Mouse (Mus musculus) heart, postnatal 0 days (tissue): ENCODE data around the gene Cyth1. TPM values are rescaled to one million over a fixed set of nuclear protein-coding genes. Genes with fewer than 3 reads are reported as not detected.
A peak's percentile ranks its signal among the peaks of the same experiment; 100 is the strongest.

Experiments used
- ATAC-seq: fragments of 200-750 bp; cut with Nextera tagmentation; 2 replicates; pipeline ENCODE4 v1.8.0; 2017; ENCODE audit warnings: low read depth, moderate number of reproducible peaks, moderate library complexity; ENCODE audit not compliant: insufficient read depth
- DNase-seq: peaks from one replicate; pipeline ENCODE4 v3.0.0-alpha.2; 2016; ENCODE audit warnings: low spot score
- H3K27ac ChIP-seq: fragments of 300-500 bp; sonication (generic); 2 replicates; pipeline ENCODE4 v1.5.1; 2014; ENCODE audit warnings: low read depth, mild to moderate bottlenecking
- H3K27me3 ChIP-seq: fragments of 300-500 bp; sonication (generic); 2 replicates; pipeline ENCODE4 v1.6.1; 2014; ENCODE audit warnings: low read length, mixed read lengths; ENCODE audit not compliant: control insufficient read depth, insufficient read depth
- H3K36me3 ChIP-seq: fragments of 300-500 bp; sonication (generic); replicated peaks from 2 replicates; pipeline ENCODE4 v1.6.1; 2014; ENCODE audit warnings: low read length, mixed read lengths; ENCODE audit not compliant: control insufficient read depth, insufficient read depth
- H3K4me1 ChIP-seq: fragments of 300-500 bp; sonication (generic); 2 replicates; pipeline ENCODE4 v1.6.1; 2014; ENCODE audit warnings: antibody characterized with exemption; ENCODE audit not compliant: control insufficient read depth, insufficient read depth
- H3K4me2 ChIP-seq: fragments of 300-500 bp; sonication (generic); 2 replicates; pipeline ENCODE4 v1.6.1; 2014; ENCODE audit warnings: low read depth, mild to moderate bottlenecking, low read length, moderate library complexity
- H3K4me3 ChIP-seq: fragments of 300-500 bp; sonication (generic); 2 replicates; pipeline ENCODE4 v1.5.1; 2014; ENCODE audit warnings: low read depth, low read length
- H3K9ac ChIP-seq: fragments of 300-500 bp; sonication (generic); replicated peaks from 2 replicates; pipeline ENCODE4 v1.6.1; 2014; ENCODE audit warnings: low read depth, low read length, mixed read lengths
- H3K9me3 ChIP-seq: fragments of 300-500 bp; sonication (generic); replicated peaks from 2 replicates; pipeline ENCODE4 v1.6.1; 2016; ENCODE audit warnings: low read length; ENCODE audit not compliant: control insufficient read depth
- CTCF ChIP-seq: IDR thresholded peaks from 2 replicates; pipeline ENCODE4 v1.5.1; 2016; ENCODE audit warnings: antibody characterized with exemption, control low read depth, low read depth
- EP300 ChIP-seq: IDR thresholded peaks from 2 replicates; pipeline ENCODE4 v1.6.1; 2016; ENCODE audit warnings: antibody characterized with exemption, low read depth
- WGBS: fragments of 180-500 bp; shearing (Covaris S2); extraction: QIAGEN DNeasy Blood & Tissue Kit; methylation state at CpG from one replicate; pipeline ENCODE4 v1.1.7; 2014; 5-methylcytosine and 5-hydroxymethylcytosine counted together
- polyA plus RNA-seq: library from polyadenylated mRNA; unstranded; fragments of >200 nt; fragmentation: Nextera tagmentation; extraction: Ambion mirVana; gene quantifications from 2 replicates; pipeline ENCODE4 v1.2.1, GENCODE M21; 2015
- total RNA-seq: library from RNA; depleted of rRNA; stranded (reverse); fragments of >200 nt; gene quantifications from 2 replicates; pipeline ENCODE4 v1.2.3, GENCODE M21; 2014; ENCODE audit warnings: low replicate concordance

Gene Cyth1
- total and polyA plus RNA-seq, 2 experiments from 2014 or later = 21.4 to 50.1 TPM

DNA sequence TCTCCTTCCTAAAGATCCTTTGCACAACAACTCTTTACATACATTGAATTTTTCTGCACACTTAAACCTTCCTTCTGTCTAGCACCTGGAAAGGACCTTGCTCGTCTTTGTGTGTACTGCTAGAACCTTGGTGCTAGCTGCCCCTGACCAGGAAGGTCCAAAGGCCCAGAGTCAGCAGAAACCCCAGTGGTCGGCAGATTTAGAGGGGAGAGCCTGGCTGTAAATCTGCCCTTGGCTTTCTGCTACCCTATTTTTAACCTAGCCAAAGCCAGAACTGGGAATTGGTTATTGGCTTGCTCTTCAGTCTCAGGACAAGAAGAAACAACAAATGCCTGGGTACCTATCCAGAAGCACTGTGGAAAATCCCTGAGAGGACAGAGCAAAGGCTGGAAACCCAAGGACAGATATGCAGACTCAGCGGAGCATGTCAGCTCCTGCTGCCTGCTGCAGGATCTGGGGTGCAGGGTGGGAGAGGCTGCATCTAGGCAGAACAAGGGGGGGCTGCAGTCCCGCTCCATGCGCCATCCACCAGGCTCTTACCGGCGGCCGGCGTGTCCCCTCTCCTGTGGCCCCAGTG lies 46.5 kb downstream of the Cyth1 start:
- Histone ChIP-seq H3K4me2 (peak overlapping the region; percentile 68), H3K4me3 (peak overlapping the region; percentile 39), H3K36me3 (no peaks in the 10 kb centered on the region), H3K4me1 (peaks cover 78% of the 10 kb centered on the region), H3K27me3 (no peaks in the 10 kb centered on the region), H3K9me3 (no peaks in the 10 kb centered on the region), H3K9ac (peak overlapping the region; percentile 50), H3K27ac (peak overlapping the region; percentile 85)
- 18% methylated on average over 9 of the region's 9 CpGs for WGBS
- DNase-seq = no peak
- no peak for TF ChIP-seq CTCF
- TF ChIP-seq EP300 = no peak
- 0 out of 2 replicates have a peak, but pooled peaks have one; percentile 1 for ATAC-seq

GRCm38 (mm10) chr11:118200834-118201830 lies 47.3 kb downstream of the Cyth1 start:
- H3K4me3 ChIP-seq = peak overlapping the region; percentile 39; the same call in 1 of the 2 replicates
- DNase-seq = no peak
- no peaks in the 10 kb centered on the region for H3K9me3 ChIP-seq
- H3K27ac ChIP-seq = peak overlapping the region; percentile 85
- 37% methylated on average over 11 of the region's 11 CpGs for WGBS
- TF ChIP-seq CTCF = no peak
- no peak for TF ChIP-seq EP300
- H3K4me2 ChIP-seq = peak overlapping the region; percentile 68
- H3K4me1 ChIP-seq = peaks cover 82% of the 10 kb centered on the region
- H3K9ac ChIP-seq = peak overlapping the region; percentile 50
- no peak for ATAC-seq
- H3K36me3 ChIP-seq = no peaks in the 10 kb centered on the region
- no peaks in the 10 kb centered on the region for H3K27me3 ChIP-seq

- H3K27ac ChIP-seq = peak overlapping the region; percentile 73
- ATAC-seq (no peak), DNase-seq (no peak)
- peaks cover 94% of the 10 kb centered on the region for H3K4me1 ChIP-seq
- WGBS = 27% methylated on average over 2 of the region's 2 CpGs
- no peak overlapping the region for H3K4me3 ChIP-seq
- H3K4me2 ChIP-seq = peak overlapping the region; percentile 34
- TF ChIP-seq CTCF = no peak
- no peaks in the 10 kb centered on the region for H3K36me3 ChIP-seq
- H3K9me3 ChIP-seq = no peaks in the 10 kb centered on the region
- H3K9ac ChIP-seq = no peak overlapping the region
- no peaks in the 10 kb centered on the region for H3K27me3 ChIP-seq
These were observed 50.1 kb downstream of the Cyth1 start for GRCm38 (mm10) chr11:118198296-118198600.

GRCm38 (mm10) chr11:118197508-118198295 lies 50.7 kb downstream of the Cyth1 start:
- Histone ChIP-seq H3K4me2 (peak overlapping the region; percentile 34), H3K9me3 (no peaks in the 10 kb centered on the region), H3K4me3 (no peak overlapping the region), H3K27me3 (no peaks in the 10 kb centered on the region), H3K9ac (no peak overlapping the region), H3K27ac (peak overlapping the region; percentile 73), H3K36me3 (peaks cover 4% of the 10 kb centered on the region; the same call in 1 of the 2 replicates), H3K4me1 (peaks cover 94% of the 10 kb centered on the region)
- peak; percentile 51 for DNase-seq
- WGBS = 26% methylated on average over 13 of the region's 13 CpGs
- TF ChIP-seq EP300 (no peak), CTCF (0 out of 2 replicates have a peak, but pooled peaks have one; percentile 12)
- ATAC-seq = peak; percentile 19

DNA sequence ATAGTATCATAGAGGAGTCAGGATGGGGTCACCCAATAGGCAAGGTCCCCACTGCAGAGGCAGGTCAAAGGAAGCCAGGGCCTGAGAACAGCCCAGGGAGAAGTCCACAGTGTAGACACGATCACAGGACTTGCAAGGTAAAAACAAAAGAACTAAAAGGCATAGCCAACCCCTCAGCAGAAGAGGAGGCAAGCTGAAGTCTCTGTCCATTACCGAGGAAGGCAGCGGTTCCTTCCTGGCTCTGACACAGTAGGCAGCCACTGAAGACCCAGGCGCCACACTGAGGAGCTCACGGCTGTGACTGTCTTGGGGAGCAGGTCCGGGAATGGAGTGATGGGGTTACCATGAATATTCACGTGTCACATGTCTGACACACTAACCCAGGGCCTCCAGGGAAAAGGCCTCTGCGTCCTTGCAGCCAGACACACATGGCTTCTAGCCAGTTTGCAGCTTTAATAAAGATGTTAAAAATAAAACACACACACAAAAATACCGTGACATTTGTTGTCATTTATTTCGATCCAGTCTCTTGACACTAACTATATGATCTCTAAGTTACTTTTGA lies 51.5 kb downstream of the Cyth1 start:
- no peak for DNase-seq
- Histone ChIP-seq H3K36me3 (peaks cover 8% of the 10 kb centered on the region; the same call in 1 of the 2 replicates), H3K4me2 (no peak overlapping the region), H3K9ac (no peak overlapping the region), H3K27me3 (no peaks in the 10 kb centered on the region), H3K27ac (peak overlapping the region; percentile 47), H3K9me3 (no peaks in the 10 kb centered on the region), H3K4me3 (no peak overlapping the region), H3K4me1 (peaks cover 88% of the 10 kb centered on the region)
- 24% methylated on average over 10 of the region's 10 CpGs for WGBS
- no peak for TF ChIP-seq CTCF
- no peak for TF ChIP-seq EP300
- no peak for ATAC-seq
